ENCODE assay signal across 11 mouse cellular contexts in genomic region chr7:25156158-25156648, GRCm38 (mm10). TPM values are rescaled to one million over a fixed set of nuclear protein-coding genes. Genes with fewer than 3 reads are reported as not detected.
DNase-seq lines count a peak whose midpoint lies in the region; ATAC-seq lines count a peak whose summit lies in the region.
"Had no signal": no experiment of that assay in that cellular context is flagged by ENCODE, and none has a peak within 500 bp of the region (broad histone marks: within the 10 kb centered on the region; RNA-seq: fewer than 3 reads in every experiment).

No protein-coding gene starts in this region.

- WGBS in embryonic facial prominence, embryonic 12.5 days, result 32% methylated on average over 14 of the region's 14 CpGs
- WGBS in limb, embryonic 10.5 days, result 30% methylated on average over 14 of the region's 14 CpGs
- 36% methylated on average over 14 of the region's 14 CpGs for WGBS in midbrain, embryonic 15.5 days

- peaks cover 89% of the 10 kb centered on the region for H3K4me1 ChIP-seq in megakaryocyte, embryonic 14.5 days
- peaks cover 50% of the 10 kb centered on the region for H3K4me1 ChIP-seq in embryonic facial prominence, embryonic 12.5 days
- peaks cover 58% of the 10 kb centered on the region for H3K4me1 ChIP-seq in limb, embryonic 10.5 days
- H3K4me1 ChIP-seq in midbrain, embryonic 15.5 days, result peaks cover 50% of the 10 kb centered on the region

- no peak for DNase-seq in limb, embryonic 10.5 days (ENCODE audit: low spot score)
- no peak for DNase-seq in adrenal gland, adult 18-20 months (ENCODE audit: low spot score in 2 of 2)
- no peak for DNase-seq in T-cell, adult 2 months (ENCODE audit: low spot score)
- DNase-seq in spleen, postnatal 14 days (ENCODE audit: low spot score in 2 of 2), result no peak
- DNase-seq: kidney, adult 9 months had no signal

- H3K9ac ChIP-seq in embryonic facial prominence, embryonic 12.5 days, result no peak overlapping the region
- no peak overlapping the region for H3K9ac ChIP-seq in midbrain, embryonic 15.5 days

- H3K27ac ChIP-seq in embryonic facial prominence, embryonic 12.5 days, result no peak overlapping the region
- peak overlapping the region; percentile 90 for H3K27ac ChIP-seq in limb, embryonic 10.5 days
- H3K27ac ChIP-seq in midbrain, embryonic 15.5 days, result no peak overlapping the region
- H3K27ac ChIP-seq: heart, adult 2 months had no signal

- peak overlapping the region; percentile 25; the same call in 1 of the 2 replicates for H3K4me2 ChIP-seq in embryonic facial prominence, embryonic 12.5 days (replicated peaks)
- H3K4me2 ChIP-seq in midbrain, embryonic 15.5 days, result 0 out of 2 replicates have a peak overlapping the region, but pooled peaks have one; percentile 0

- peak overlapping the region; percentile 89 for H3K4me3 ChIP-seq in megakaryocyte, embryonic 14.5 days (replicated peaks)
- H3K4me3 ChIP-seq in embryonic facial prominence, embryonic 12.5 days, result no peak overlapping the region
- H3K4me3 ChIP-seq in limb, embryonic 10.5 days, result no peak overlapping the region; the same call in 1 of the 2 replicates
- no peak overlapping the region for H3K4me3 ChIP-seq in midbrain, embryonic 15.5 days
- H3K4me3 ChIP-seq: heart, adult 2 months had no signal

- peaks cover 49% of the 10 kb centered on the region for H3K36me3 ChIP-seq in megakaryocyte, embryonic 14.5 days (replicated peaks; ENCODE audit: low read length)
- no peaks in the 10 kb centered on the region for H3K36me3 ChIP-seq in embryonic facial prominence, embryonic 12.5 days
- no peaks in the 10 kb centered on the region for H3K36me3 ChIP-seq in limb, embryonic 10.5 days
- no peaks in the 10 kb centered on the region for H3K36me3 ChIP-seq in midbrain, embryonic 15.5 days (replicated peaks)

- peaks cover 6% of the 10 kb centered on the region; the same call in 1 of the 2 replicates for H3K9me3 ChIP-seq in megakaryocyte, embryonic 14.5 days
- H3K9me3 ChIP-seq in embryonic facial prominence, embryonic 12.5 days, result no peaks in the 10 kb centered on the region
- no peaks in the 10 kb centered on the region for H3K9me3 ChIP-seq in limb, embryonic 10.5 days (replicated peaks)
- no peaks in the 10 kb centered on the region for H3K9me3 ChIP-seq in midbrain, embryonic 15.5 days

- no peak for ATAC-seq in megakaryocyte, adult 5-6 weeks (ENCODE audit: poor library complexity, severe bottlenecking)
- ATAC-seq in embryonic facial prominence, embryonic 12.5 days (ENCODE audit: insufficient number of reproducible peaks, insufficient read depth, low FRiP score, low TSS enrichment), result no peak
- ATAC-seq in midbrain, embryonic 15.5 days (replicated peaks), result no peak
- ATAC-seq: Patski had no signal

- peaks cover 28% of the 10 kb centered on the region for H3K27me3 ChIP-seq in megakaryocyte, embryonic 14.5 days (replicated peaks)
- H3K27me3 ChIP-seq in embryonic facial prominence, embryonic 12.5 days, result peaks cover 45% of the 10 kb centered on the region
- peaks cover 54% of the 10 kb centered on the region for H3K27me3 ChIP-seq in limb, embryonic 10.5 days (ENCODE audit: low read depth, poor library complexity, severe bottlenecking)
- H3K27me3 ChIP-seq in midbrain, embryonic 15.5 days (replicated peaks), result no peaks in the 10 kb centered on the region

RNA-seq across cellular contexts. Expression of gene Pou2f2, which starts 23.3 kb away (rescaled TPM):
- polyA plus RNA-seq in megakaryocyte, embryonic 14.5 days (2012; ENCODE audit: insufficient read depth, low replicate concordance), result 141 and 174 TPM in 2 replicates
- 30.1 and 31.6 TPM in 2 replicates for total RNA-seq in megakaryocyte, adult 5-6 weeks (2015)
- total RNA-seq in megakaryocyte, adult 5-6 weeks (2017), result 5.2 and 6.1 TPM in 2 replicates
- polyA plus RNA-seq in embryonic facial prominence, embryonic 12.5 days (2016; fragmentation: Nextera tagmentation; extraction: Ambion mirVana), result 2.3 and 3.2 TPM in 2 replicates
- polyA plus RNA-seq in limb, embryonic 10.5 days (2016; fragmentation: Nextera tagmentation; extraction: Ambion mirVana), result 3.3 and 4.1 TPM in 2 replicates
- 45.5 and 59.1 TPM in 2 replicates for polyA plus RNA-seq in midbrain, embryonic 15.5 days (2015; fragmentation: Nextera tagmentation; extraction: Ambion mirVana)
- total RNA-seq in adrenal gland, adult 18-20 months (2021), result under 1 TPM; 0.56 to 0.61 TPM
